In the genomic region with DNA sequence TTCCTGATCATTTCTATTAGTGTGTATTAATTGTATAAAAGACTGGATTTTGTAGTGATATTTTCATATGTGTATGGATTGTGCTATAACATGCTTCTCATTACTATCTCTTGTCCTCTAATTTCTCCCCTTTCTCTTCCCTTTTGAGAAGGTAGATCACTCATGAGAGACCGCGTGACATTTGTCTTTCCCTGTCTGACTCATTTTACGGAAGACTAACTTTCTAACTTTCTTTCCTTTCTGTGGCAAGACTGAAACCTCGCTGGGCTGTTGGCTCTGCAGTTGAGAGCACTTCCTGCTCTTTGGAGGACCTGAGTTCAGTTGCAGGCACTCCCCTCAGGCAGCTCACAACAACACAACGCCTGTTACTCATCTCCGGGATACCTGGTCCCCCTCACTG, we compare ENCODE assay signal across 21 mouse cellular contexts. TPM values are rescaled to one million over a fixed set of nuclear protein-coding genes. Genes with fewer than 3 reads are reported as not detected.
"Had no signal": no experiment of that assay in that cellular context is flagged by ENCODE, and none has a peak within 500 bp of the region (broad histone marks: within the 10 kb centered on the region; RNA-seq: fewer than 3 reads in every experiment).

No protein-coding gene starts in this region.

- H3K9ac ChIP-seq: neural tube, embryonic 15.5 days; stomach, embryonic 15.5 days had no signal

- H3K4me1 ChIP-seq: stomach, embryonic 15.5 days had no signal

- DNase-seq: retina, postnatal 1 day; right cerebral cortex, adult 18-20 months; right cerebral cortex, postnatal 14 days; right cerebral cortex, postnatal 25 days; right cerebral cortex, postnatal 4 days; spleen, adult 18-20 months; thymus, adult 18-20 months; thymus, adult 2 months; thymus, postnatal 14 days; thymus, postnatal 25 days; thymus, postnatal 36 days; thymus, postnatal 4 days had no signal

- H3K9me3 ChIP-seq: neural tube, embryonic 15.5 days; stomach, embryonic 15.5 days had no signal

- H3K4me2 ChIP-seq: neural tube, embryonic 15.5 days; stomach, embryonic 15.5 days had no signal

- H3K36me3 ChIP-seq: neural tube, embryonic 15.5 days; stomach, embryonic 15.5 days had no signal

- H3K27ac ChIP-seq: neural tube, embryonic 15.5 days; stomach, embryonic 15.5 days; stomach, postnatal 0 days had no signal

- H3K4me3 ChIP-seq: neural tube, embryonic 15.5 days; stomach, embryonic 15.5 days had no signal

- H3K27me3 ChIP-seq: neural tube, embryonic 15.5 days; stomach, embryonic 15.5 days had no signal

RNA-seq across cellular contexts. Expression of a gene that starts 48.2 kb away (rescaled TPM):
- total RNA-seq: neutrophil, adult 5-6 weeks had no signal
- polyA plus RNA-seq: small intestine, adult 2 months; spleen, adult 2 months; stomach, embryonic 14.5 days; stomach, embryonic 15.5 days; testis, adult 2 months; urinary bladder, adult 2 months had no signal
